Mouse (Mus musculus): ENCODE measurements around the gene Tnni2. TPM values are rescaled to one million over a fixed set of nuclear protein-coding genes. Genes with fewer than 3 reads are reported as not detected.

Tnni2 gene
- polyA plus RNA-seq, 1 experiment from 2014 or later: 46.1 TPM

GRCm38 (mm10) chr7:142444171-142444570, 2.6 kb downstream of the Tnni2 start:
- 83% methylated on average over 6 of the region's 6 CpGs for WGBS (ENCODE audit: insufficient replicate concordance)
- Histone ChIP-seq H3K9ac (ENCODE audit: low read depth, low read length) (no peak overlapping the region), H3K4me2 (no peak overlapping the region), H3K4me3 (ENCODE audit: low read depth, low read length) (no peak overlapping the region), H3K27me3 (ENCODE audit: control insufficient read depth, insufficient read depth, low read length) (no peaks in the 10 kb centered on the region), H3K4me1 (ENCODE audit: control insufficient read depth, insufficient read depth, low read length) (peaks cover 18% of the 10 kb centered on the region), H3K27ac (ENCODE audit: low read depth, low read length) (no peak overlapping the region), H3K36me3 (ENCODE audit: control insufficient read depth, insufficient read depth, low read length) (no peaks in the 10 kb centered on the region), H3K9me3 (replicated peaks; ENCODE audit: control insufficient read depth, low read length) (no peaks in the 10 kb centered on the region)
- no peak for ATAC-seq (replicated peaks; ENCODE audit: insufficient number of reproducible peaks, low FRiP score, low TSS enrichment)

- Histone ChIP-seq H3K36me3 (ENCODE audit: control insufficient read depth, insufficient read depth, low read length) (no peaks in the 10 kb centered on the region), H3K27ac (ENCODE audit: low read depth, low read length) (no peak overlapping the region), H3K4me1 (ENCODE audit: control insufficient read depth, insufficient read depth, low read length) (peaks cover 17% of the 10 kb centered on the region), H3K27me3 (ENCODE audit: control insufficient read depth, insufficient read depth, low read length) (no peaks in the 10 kb centered on the region), H3K9me3 (replicated peaks; ENCODE audit: control insufficient read depth, low read length) (no peaks in the 10 kb centered on the region), H3K4me3 (ENCODE audit: low read depth, low read length) (no peak overlapping the region), H3K4me2 (no peak overlapping the region), H3K9ac (ENCODE audit: low read depth, low read length) (no peak overlapping the region)
- no peak for ATAC-seq (replicated peaks; ENCODE audit: insufficient number of reproducible peaks, low FRiP score, low TSS enrichment)
- WGBS (ENCODE audit: insufficient replicate concordance): 89% methylated on average over 6 of the region's 6 CpGs
These were observed 3.7 kb downstream of the Tnni2 start for GRCm38 (mm10) chr7:142445324-142445723.

- Histone ChIP-seq H3K9ac (ENCODE audit: low read depth, low read length) (no peak overlapping the region), H3K4me2 (no peak overlapping the region), H3K4me1 (ENCODE audit: control insufficient read depth, insufficient read depth, low read length) (peaks cover 10% of the 10 kb centered on the region; the same call in 1 of the 2 replicates), H3K36me3 (ENCODE audit: control insufficient read depth, insufficient read depth, low read length) (no peaks in the 10 kb centered on the region), H3K27ac (ENCODE audit: low read depth, low read length) (no peak overlapping the region), H3K9me3 (replicated peaks; ENCODE audit: control insufficient read depth, low read length) (no peaks in the 10 kb centered on the region), H3K4me3 (ENCODE audit: low read depth, low read length) (no peak overlapping the region), H3K27me3 (ENCODE audit: control insufficient read depth, insufficient read depth, low read length) (no peaks in the 10 kb centered on the region)
- ATAC-seq (replicated peaks; ENCODE audit: insufficient number of reproducible peaks, low FRiP score, low TSS enrichment): no peak
- 73% methylated on average over 4 of the region's 4 CpGs for WGBS (ENCODE audit: insufficient replicate concordance)
These were observed 4.7 kb downstream of the Tnni2 start for GRCm38 (mm10) chr7:142446264-142446663.

GRCm38 (mm10) chr7:142449038-142449617, 7.5 kb downstream of the Tnni2 start:
- no peak for ATAC-seq (replicated peaks; ENCODE audit: insufficient number of reproducible peaks, low FRiP score, low TSS enrichment)
- peaks cover 3% of the 10 kb centered on the region; the same call in 1 of the 2 replicates for H3K4me1 ChIP-seq (ENCODE audit: control insufficient read depth, insufficient read depth, low read length)

GRCm38 (mm10) chr7:142454706-142455105, 13.1 kb downstream of the Tnni2 start:
- Histone ChIP-seq H3K4me3 (ENCODE audit: low read depth, low read length) (no peak overlapping the region), H3K36me3 (ENCODE audit: control insufficient read depth, insufficient read depth, low read length) (no peaks in the 10 kb centered on the region), H3K9me3 (replicated peaks; ENCODE audit: control insufficient read depth, low read length) (no peaks in the 10 kb centered on the region), H3K9ac (ENCODE audit: low read depth, low read length) (0 out of 2 replicates have a peak overlapping the region, but pooled peaks have one; percentile 12), H3K27me3 (ENCODE audit: control insufficient read depth, insufficient read depth, low read length) (no peaks in the 10 kb centered on the region), H3K4me2 (no peak overlapping the region), H3K4me1 (ENCODE audit: control insufficient read depth, insufficient read depth, low read length) (peaks cover 49% of the 10 kb centered on the region), H3K27ac (ENCODE audit: low read depth, low read length) (peak overlapping the region; percentile 98)
- WGBS (ENCODE audit: insufficient replicate concordance): 69% methylated on average over 1 of the region's 1 CpGs
- no peak for ATAC-seq (replicated peaks; ENCODE audit: insufficient number of reproducible peaks, low FRiP score, low TSS enrichment)

More at GRCm38 (mm10) chr7:142449038-142449617, 7.5 kb downstream of the Tnni2 start:
- no peaks in the 10 kb centered on the region for H3K27me3 ChIP-seq (ENCODE audit: control insufficient read depth, insufficient read depth, low read length)
- no peak overlapping the region for H3K27ac ChIP-seq (ENCODE audit: low read depth, low read length)
- no peak overlapping the region for H3K4me3 ChIP-seq (ENCODE audit: low read depth, low read length)
- WGBS (ENCODE audit: insufficient replicate concordance): 73% methylated on average over 6 of the region's 6 CpGs
- no peaks in the 10 kb centered on the region for H3K9me3 ChIP-seq (replicated peaks; ENCODE audit: control insufficient read depth, low read length)
- H3K4me2 ChIP-seq: no peak overlapping the region
- H3K9ac ChIP-seq (ENCODE audit: low read depth, low read length): no peak overlapping the region
- no peaks in the 10 kb centered on the region for H3K36me3 ChIP-seq (ENCODE audit: control insufficient read depth, insufficient read depth, low read length)

DNA sequence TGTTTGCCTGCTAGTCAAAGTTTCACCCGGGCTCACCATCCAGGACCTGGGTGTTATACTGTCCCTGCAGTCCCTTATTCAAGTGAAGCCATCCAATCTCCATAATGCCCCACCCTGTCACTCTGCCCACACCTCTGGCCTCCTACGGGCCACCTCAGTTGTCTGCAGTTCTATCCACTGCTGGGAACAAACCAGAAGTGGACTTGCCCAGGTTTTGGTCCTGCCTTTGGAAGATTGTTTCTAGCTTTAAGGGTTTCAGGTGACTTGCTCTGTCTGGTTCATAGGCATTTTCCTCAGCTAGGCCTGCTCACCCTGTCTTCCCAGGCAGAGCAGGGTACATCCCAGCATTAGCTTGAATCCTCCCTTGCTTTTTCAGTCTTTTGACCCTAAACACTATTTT, 13.6 kb downstream of the Tnni2 start:
- H3K9ac ChIP-seq (ENCODE audit: low read depth, low read length): peak overlapping the region; percentile 12; the same call in 1 of the 2 replicates
- WGBS (ENCODE audit: insufficient replicate concordance): 49% methylated on average over 2 of the region's 2 CpGs

DNA sequence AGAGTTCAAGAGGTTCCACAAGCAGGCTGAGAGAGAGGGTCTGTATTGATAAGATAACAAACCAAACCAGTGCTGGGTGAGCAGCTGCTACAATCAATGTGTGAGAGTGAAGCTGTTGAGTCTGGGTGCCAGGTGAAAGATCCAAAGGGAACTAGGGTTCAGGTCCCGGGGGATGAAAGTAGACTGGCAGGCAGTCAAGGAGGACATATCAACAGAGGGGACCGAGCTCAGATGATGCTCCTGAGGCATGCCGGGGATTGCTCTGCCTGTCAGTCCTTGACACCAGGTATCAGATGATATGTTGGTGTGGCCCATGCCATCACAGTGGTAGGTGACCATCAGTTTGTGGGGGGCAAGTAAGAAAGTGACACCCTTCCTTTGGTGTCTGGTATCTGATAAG, 15.2 kb downstream of the Tnni2 start:
- Histone ChIP-seq H3K9me3 (replicated peaks; ENCODE audit: control insufficient read depth, low read length) (no peaks in the 10 kb centered on the region), H3K4me3 (ENCODE audit: low read depth, low read length) (no peak overlapping the region), H3K27ac (ENCODE audit: low read depth, low read length) (peak overlapping the region; percentile 98), H3K9ac (ENCODE audit: low read depth, low read length) (no peak overlapping the region; the same call in 1 of the 2 replicates), H3K4me1 (ENCODE audit: control insufficient read depth, insufficient read depth, low read length) (peaks cover 66% of the 10 kb centered on the region), H3K27me3 (ENCODE audit: control insufficient read depth, insufficient read depth, low read length) (no peaks in the 10 kb centered on the region), H3K36me3 (ENCODE audit: control insufficient read depth, insufficient read depth, low read length) (no peaks in the 10 kb centered on the region), H3K4me2 (no peak overlapping the region; the same call in 1 of the 2 replicates)
- ATAC-seq (replicated peaks; ENCODE audit: insufficient number of reproducible peaks, low FRiP score, low TSS enrichment): peak; percentile 35; the same call in 1 of the 2 replicates
- WGBS (ENCODE audit: insufficient replicate concordance): 5% methylated on average over 3 of the region's 3 CpGs

More for the DNA sequence above, 13.6 kb downstream of the Tnni2 start:
- Histone ChIP-seq H3K9me3 (replicated peaks; ENCODE audit: control insufficient read depth, low read length) (no peaks in the 10 kb centered on the region), H3K4me2 (no peak overlapping the region), H3K4me1 (ENCODE audit: control insufficient read depth, insufficient read depth, low read length) (peaks cover 55% of the 10 kb centered on the region), H3K4me3 (ENCODE audit: low read depth, low read length) (no peak overlapping the region), H3K27me3 (ENCODE audit: control insufficient read depth, insufficient read depth, low read length) (no peaks in the 10 kb centered on the region), H3K27ac (ENCODE audit: low read depth, low read length) (peak overlapping the region; percentile 98), H3K36me3 (ENCODE audit: control insufficient read depth, insufficient read depth, low read length) (no peaks in the 10 kb centered on the region)
- ATAC-seq (replicated peaks; ENCODE audit: insufficient number of reproducible peaks, low FRiP score, low TSS enrichment): no peak

DNA sequence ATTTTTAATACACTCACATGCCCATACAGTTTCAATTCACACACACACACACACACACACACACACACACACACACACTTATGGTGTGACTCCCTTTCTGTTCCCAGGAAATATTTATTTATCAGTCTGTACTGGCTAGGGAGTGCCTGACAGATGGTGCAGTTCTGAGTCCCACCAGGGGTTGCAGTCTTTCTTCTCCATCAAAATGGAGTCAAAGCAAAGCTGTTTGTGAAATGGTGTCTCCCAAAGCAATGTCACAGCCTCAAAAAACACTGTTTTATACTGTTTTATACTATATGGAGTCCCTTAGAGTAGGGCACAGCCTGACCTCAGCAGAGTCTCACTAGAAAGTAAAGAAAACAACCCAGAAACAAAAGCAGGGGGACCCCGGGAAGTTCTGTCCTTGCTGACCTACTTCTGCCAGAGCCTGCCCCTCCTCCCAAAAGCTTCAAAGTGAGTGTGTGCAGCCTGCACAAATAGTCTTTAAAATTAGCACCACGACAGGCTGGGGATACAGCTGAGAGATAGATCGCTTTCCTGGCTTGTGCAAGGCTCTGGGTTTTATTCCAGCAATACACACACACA, 15.7 kb downstream of the Tnni2 start:
- Histone ChIP-seq H3K27ac (ENCODE audit: low read depth, low read length) (peak overlapping the region; percentile 98), H3K9me3 (replicated peaks; ENCODE audit: control insufficient read depth, low read length) (no peaks in the 10 kb centered on the region), H3K4me3 (ENCODE audit: low read depth, low read length) (no peak overlapping the region), H3K27me3 (ENCODE audit: control insufficient read depth, insufficient read depth, low read length) (no peaks in the 10 kb centered on the region), H3K36me3 (ENCODE audit: control insufficient read depth, insufficient read depth, low read length) (no peaks in the 10 kb centered on the region), H3K4me2 (peak overlapping the region; percentile 31; the same call in 1 of the 2 replicates), H3K9ac (ENCODE audit: low read depth, low read length) (peak overlapping the region; percentile 58), H3K4me1 (ENCODE audit: control insufficient read depth, insufficient read depth, low read length) (peaks cover 71% of the 10 kb centered on the region)
- 11% methylated on average over 3 of the region's 3 CpGs for WGBS (ENCODE audit: insufficient replicate concordance)
- ATAC-seq (replicated peaks; ENCODE audit: insufficient number of reproducible peaks, low FRiP score, low TSS enrichment): no peak
